11 mouse cellular contexts compared by ENCODE assay signal in genomic region chr13:60686024-60686663, GRCm38 (mm10).
DNase-seq lines count a peak whose midpoint lies in the region; ATAC-seq and TF ChIP-seq lines count a peak whose summit lies in the region.
"Had no signal": no experiment of that assay in that cellular context is flagged by ENCODE, and none has a peak within 500 bp of the region (broad histone marks: within the 10 kb centered on the region; RNA-seq: fewer than 3 reads in every experiment).

No protein-coding gene starts in this region.

- no peak for DNase-seq in heart, embryonic 10.5 days (ENCODE audit: low spot score)
- DNase-seq in heart, postnatal 4 days: no peak
- DNase-seq in lung, postnatal 10 days: peak; percentile 46
- no peak for DNase-seq in lung, postnatal 4 days
- DNase-seq in left cerebral cortex, postnatal 36 days (ENCODE audit: low spot score in 2 of 2): no peak
- DNase-seq: spleen, adult 18-20 months had no signal

- H3K4me2 ChIP-seq in intestine, embryonic 16.5 days (ENCODE audit: low read depth, low read length): no peak overlapping the region
- H3K4me2 ChIP-seq: limb, embryonic 13.5 days; neural tube, embryonic 12.5 days had no signal

- TF ChIP-seq POLR2A in small intestine, adult 2 months (IDR thresholded peaks at IDR 0.05; ENCODE audit: low read depth, low read length): no peak

- intact Hi-C loops in left cerebral cortex, postnatal 36 days (cut with DNase I): loop anchor here (5.0 kb wide), 2 partner anchors 49 to 84 kb away; partner anchors contain the start of gene Dapk1

- H3K36me3 ChIP-seq in heart, embryonic 10.5 days: no peaks in the 10 kb centered on the region
- no peaks in the 10 kb centered on the region for H3K36me3 ChIP-seq in intestine, embryonic 16.5 days (ENCODE audit: control insufficient read depth, insufficient read depth, low read length)
- no peaks in the 10 kb centered on the region for H3K36me3 ChIP-seq in small intestine, adult 2 months (ENCODE audit: control insufficient read depth, insufficient read depth, low read length)
- H3K36me3 ChIP-seq: neural tube, embryonic 12.5 days had no signal

- H3K9me3 ChIP-seq in heart, embryonic 10.5 days: no peaks in the 10 kb centered on the region
- H3K9me3 ChIP-seq in intestine, embryonic 16.5 days (ENCODE audit: control insufficient read depth, low read length): no peaks in the 10 kb centered on the region
- H3K9me3 ChIP-seq: limb, embryonic 13.5 days; neural tube, embryonic 12.5 days had no signal

- ATAC-seq in intestine, embryonic 16.5 days: peak; percentile 75
- ATAC-seq in CD4-positive, CD25-positive, alpha-beta regulatory T cell, adult 4 months: no peak

- TF ChIP-seq CTCF in small intestine, adult 2 months (IDR thresholded peaks at IDR 0.05; ENCODE audit: extremely low read depth, insufficient read length, insufficient replicate concordance, low read depth, low read length): no peak

- H3K27me3 ChIP-seq in heart, embryonic 10.5 days (ENCODE audit: insufficient read depth, poor library complexity, severe bottlenecking): no peaks in the 10 kb centered on the region
- H3K27me3 ChIP-seq in intestine, embryonic 16.5 days (replicated peaks; ENCODE audit: control insufficient read depth, insufficient read depth, low read length): no peaks in the 10 kb centered on the region
- no peaks in the 10 kb centered on the region for H3K27me3 ChIP-seq in small intestine, adult 2 months (ENCODE audit: control insufficient read depth, insufficient read depth, low read length)
- H3K27me3 ChIP-seq: limb, embryonic 13.5 days; neural tube, embryonic 12.5 days had no signal

- WGBS in heart, embryonic 10.5 days: 28% methylated on average over 12 of the region's 12 CpGs
- WGBS in intestine, embryonic 16.5 days: 29% methylated on average over 12 of the region's 12 CpGs
- WGBS in small intestine, adult 2 months: 30% methylated on average over 12 of the region's 12 CpGs

- no peak overlapping the region for H3K4me3 ChIP-seq in heart, embryonic 10.5 days
- no peak overlapping the region for H3K4me3 ChIP-seq in intestine, embryonic 16.5 days (ENCODE audit: low read length)
- H3K4me3 ChIP-seq in small intestine, adult 2 months (ENCODE audit: low read depth, low read length): no peak overlapping the region
- H3K4me3 ChIP-seq: limb, embryonic 13.5 days; neural tube, embryonic 12.5 days had no signal

- H3K4me1 ChIP-seq in heart, embryonic 10.5 days: peaks cover 46% of the 10 kb centered on the region
- H3K4me1 ChIP-seq in intestine, embryonic 16.5 days (ENCODE audit: control insufficient read depth, insufficient read depth, low read length): peaks cover 25% of the 10 kb centered on the region
- H3K4me1 ChIP-seq in small intestine, adult 2 months (ENCODE audit: control insufficient read depth, insufficient read depth, insufficient read length, low read length): peaks cover 3% of the 10 kb centered on the region; the same call in 1 of the 2 replicates

- H3K9ac ChIP-seq in intestine, embryonic 16.5 days (ENCODE audit: low read depth, low read length): no peak overlapping the region
- H3K9ac ChIP-seq: limb, embryonic 13.5 days; neural tube, embryonic 12.5 days had no signal

- H3K27ac ChIP-seq in heart, embryonic 10.5 days: peak overlapping the region; percentile 71
- no peak overlapping the region for H3K27ac ChIP-seq in intestine, embryonic 16.5 days (ENCODE audit: low read length)
- peak overlapping the region; percentile 37; the same call in 1 of the 2 replicates for H3K27ac ChIP-seq in small intestine, adult 2 months (ENCODE audit: insufficient read depth, low read depth, low read length)
- H3K27ac ChIP-seq: limb, embryonic 13.5 days; neural tube, embryonic 12.5 days had no signal
